ENCODE assay signal across 8 mouse cellular contexts in the genomic region with DNA sequence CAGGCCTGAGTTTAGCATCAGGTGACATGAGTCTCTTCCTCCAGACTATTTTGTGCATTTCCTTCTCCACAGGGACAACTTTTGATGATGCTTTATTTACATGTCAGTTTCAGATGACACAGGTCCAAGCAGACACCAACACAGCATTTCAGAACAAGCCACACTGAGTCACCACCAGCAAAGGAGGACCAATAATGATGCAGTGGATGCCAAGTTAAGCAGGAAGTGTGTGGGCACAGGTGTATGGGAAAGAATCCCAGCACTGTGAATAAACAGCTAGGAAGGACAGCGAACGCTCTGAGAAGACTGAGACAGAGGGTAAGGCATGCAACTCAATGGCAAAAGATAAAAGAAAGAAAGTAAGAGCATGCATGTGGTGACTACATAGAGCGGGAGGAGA.
"Had no signal": no experiment of that assay in that cellular context is flagged by ENCODE, and none has a peak within 500 bp of the region (broad histone marks: within the 10 kb centered on the region; RNA-seq: fewer than 3 reads in every experiment).

No protein-coding gene starts in this region.

- DNase-seq: kidney, adult 11 months; kidney, adult 9 months; kidney, postnatal 36 days; lung, embryonic 14.5 days; lung, postnatal 10 days; lung, postnatal 4 days; midbrain, embryonic 14.5 days; thymus, postnatal 36 days had no signal
